Mouse (Mus musculus) adrenal gland, postnatal 4 days (tissue): Measurements from ENCODE around the gene Spsb4. TPM values are rescaled to one million over a fixed set of nuclear protein-coding genes. Genes with fewer than 3 reads are reported as not detected.

Experiments used
- DNase-seq, 2 experiments: peaks; one replicate each; pipeline ENCODE4 v3.0.0; 2021 to 2022; ENCODE audit warnings: low spot score in 2 of 2, mixed read lengths in 2 of 2
- total RNA-seq, 2 experiments: library from RNA; stranded (reverse); gene quantifications; 2 replicates each; pipeline ENCODE4 v1.2.3; 2021

Gene Spsb4
- total RNA-seq, 2 experiments from 2014 or later, result 4.5 to 10.1 TPM

DNA sequence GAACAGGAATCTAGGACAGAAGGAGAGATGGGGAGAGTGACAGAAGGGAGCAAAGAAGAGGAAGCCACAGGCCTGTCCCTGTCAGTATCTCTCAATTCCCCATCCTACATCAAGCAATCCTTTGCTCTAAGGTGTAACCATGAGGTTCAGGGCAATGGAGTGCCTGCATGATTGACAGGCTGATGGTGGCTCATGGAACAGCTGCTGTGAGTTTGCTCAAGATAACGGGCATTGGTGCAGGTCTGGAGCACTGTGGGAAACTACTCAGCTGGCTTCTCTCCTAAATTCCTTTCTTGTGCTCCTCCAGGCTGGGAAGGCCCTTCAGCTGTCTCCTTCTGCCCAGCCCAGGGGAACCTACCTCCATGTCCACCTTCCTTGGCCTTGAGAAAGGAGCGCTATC is 109.9 kb downstream of the Spsb4 start:
- DNase-seq, result no peak

GRCm38 (mm10) chr9:96904360-96905355 is 114.0 kb downstream of the Spsb4 start:
- DNase-seq, result no peak

DNA sequence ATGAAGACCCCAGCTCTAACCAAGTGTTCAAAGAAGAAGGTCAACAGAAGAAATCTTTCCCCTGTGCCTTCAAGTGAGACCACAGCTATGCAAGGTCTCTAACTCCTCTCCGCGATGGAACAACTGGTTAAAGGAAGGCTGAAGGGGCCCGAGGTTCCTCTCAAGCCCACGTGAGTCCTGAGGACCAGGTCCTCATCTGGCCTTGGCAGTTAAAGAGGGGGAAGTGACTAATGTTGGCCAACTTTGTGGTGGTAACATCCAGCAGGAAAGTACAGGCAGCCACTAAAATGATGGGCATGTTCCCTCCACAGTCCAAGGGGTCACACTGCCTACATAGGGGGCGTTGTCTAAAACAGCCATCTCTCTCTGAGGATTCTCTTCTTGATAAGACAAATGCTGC is 118.9 kb downstream of the Spsb4 start:
- DNase-seq, result no peak

DNA sequence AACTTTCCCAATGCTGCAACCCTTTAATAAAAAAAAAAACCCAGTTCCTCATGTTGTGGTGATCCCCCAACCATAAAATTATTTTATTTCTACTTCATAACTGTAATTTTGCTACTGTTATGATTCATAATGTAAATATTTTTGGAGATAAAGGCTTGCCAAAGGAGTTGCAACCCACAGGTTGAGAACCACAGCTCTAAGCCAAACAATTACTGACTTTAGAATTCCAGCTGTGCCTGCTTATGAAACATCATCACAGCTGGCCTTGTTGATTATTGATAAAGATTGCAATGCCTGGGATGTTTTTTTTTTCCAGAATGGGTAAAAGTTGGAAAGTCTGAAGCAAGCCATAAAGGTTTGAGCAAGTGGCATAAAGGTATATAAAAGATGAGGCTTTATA is 119.6 kb downstream of the Spsb4 start:
- no peak for DNase-seq

DNA sequence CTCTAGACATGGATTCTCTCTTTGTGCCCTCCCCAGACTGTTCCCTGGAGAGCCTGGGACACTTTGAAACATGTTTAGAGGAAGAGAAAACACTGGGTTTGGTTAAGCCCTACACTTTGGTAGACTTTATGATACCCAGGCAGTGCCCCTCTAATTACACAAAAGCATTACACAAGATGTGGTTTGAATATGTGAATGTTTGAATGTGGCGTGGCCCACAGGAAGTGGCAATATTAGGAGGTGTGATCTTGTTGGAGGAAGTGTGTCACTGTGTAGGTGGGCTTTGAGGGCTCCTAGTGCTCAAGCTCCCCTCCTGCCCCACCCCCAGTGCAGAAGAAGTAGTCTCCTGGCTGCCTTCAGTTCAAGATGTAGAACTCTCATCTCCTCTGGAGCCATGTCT is 122.0 kb downstream of the Spsb4 start:
- no peak for DNase-seq

- no peak for DNase-seq
Measured at GRCm38 (mm10) chr9:96893582-96893981, 125.1 kb downstream of the Spsb4 start.

Other genes with a start within 250 kb of the Spsb4 start
- 10 to 100 TPM; 17.1 to 20.7 TPM for gene Pxylp1, start 126.2 kb downstream of the Spsb4 start, total RNA-seq
- 100 to 1,000 TPM; 116 to 123 TPM for gene Slc25a36, start 92.3 kb upstream of the Spsb4 start, total RNA-seq